Mouse (Mus musculus) liver, adult (tissue): ENCODE results near the gene Hoxa6.
A peak's percentile ranks its signal among the peaks of the same experiment; 100 is the strongest.

Source experiments
- GATA4 ChIP-seq: IDR thresholded peaks from 2 replicates; pipeline ENCODE4 v1.6.1; 2014; ENCODE audit warnings: mild to moderate bottlenecking, low read length; ENCODE audit not compliant: insufficient replicate concordance

Gene Hoxa6

DNA sequence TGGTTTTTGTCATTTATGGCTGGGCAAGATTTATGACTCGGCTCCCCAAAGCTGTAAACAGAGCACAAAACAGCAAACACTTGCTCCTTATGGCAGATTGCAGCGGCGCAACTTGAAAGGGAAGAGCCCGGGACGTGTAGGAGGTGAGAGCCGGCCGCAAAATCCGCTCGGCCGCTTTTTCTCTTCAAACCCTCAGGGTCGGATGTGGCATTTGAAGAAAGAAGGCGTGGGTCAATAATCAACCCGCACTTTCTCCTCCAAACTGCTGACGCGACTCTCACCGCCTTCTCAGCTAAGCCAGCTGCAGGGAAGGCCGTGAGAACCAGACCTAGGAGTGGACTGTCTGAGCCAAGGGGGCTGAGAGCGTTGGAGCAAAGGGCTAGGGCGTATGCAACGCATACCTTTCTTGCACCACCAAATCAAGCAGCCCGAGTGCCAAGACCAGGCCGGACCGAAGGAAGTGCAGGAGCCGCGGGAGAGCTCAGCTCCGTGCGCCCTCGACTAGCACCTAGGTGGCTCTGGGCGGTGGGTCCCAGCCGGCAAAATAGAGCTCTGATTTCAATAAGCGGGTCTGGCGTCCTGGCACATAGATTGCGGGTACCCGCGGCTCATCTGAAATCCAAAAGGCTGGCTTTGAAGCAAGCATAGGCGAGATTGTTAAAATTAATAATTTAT lies 31.3 kb downstream of the Hoxa6 start, which contains the start of gene 5730596B20Rik:
Gene 5730596B20Rik (plus strand): TSS at position 438 of the 675 bp plus-strand sequence.
- TF ChIP-seq GATA4, result no peak

DNA sequence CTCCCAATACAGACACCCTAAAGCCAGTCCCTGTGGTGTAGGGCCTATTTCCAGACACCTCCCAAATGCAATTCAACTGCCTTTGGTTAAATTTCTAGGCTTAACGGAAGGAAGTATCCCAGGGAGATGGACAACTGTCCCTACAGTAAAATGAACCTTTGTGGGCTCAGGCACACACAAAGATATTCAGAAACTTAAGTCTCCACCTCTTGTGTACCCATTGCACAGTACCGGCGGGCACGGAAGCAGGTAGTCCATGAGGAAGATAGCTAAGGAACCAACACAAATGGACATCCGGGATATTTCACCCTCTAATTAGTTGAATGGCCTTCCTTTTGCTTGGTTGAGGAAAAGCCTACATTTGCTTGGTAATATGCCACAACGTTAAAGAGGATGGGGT lies 32.1 kb downstream of the Hoxa6 start:
- TF ChIP-seq GATA4, result no peak

DNA sequence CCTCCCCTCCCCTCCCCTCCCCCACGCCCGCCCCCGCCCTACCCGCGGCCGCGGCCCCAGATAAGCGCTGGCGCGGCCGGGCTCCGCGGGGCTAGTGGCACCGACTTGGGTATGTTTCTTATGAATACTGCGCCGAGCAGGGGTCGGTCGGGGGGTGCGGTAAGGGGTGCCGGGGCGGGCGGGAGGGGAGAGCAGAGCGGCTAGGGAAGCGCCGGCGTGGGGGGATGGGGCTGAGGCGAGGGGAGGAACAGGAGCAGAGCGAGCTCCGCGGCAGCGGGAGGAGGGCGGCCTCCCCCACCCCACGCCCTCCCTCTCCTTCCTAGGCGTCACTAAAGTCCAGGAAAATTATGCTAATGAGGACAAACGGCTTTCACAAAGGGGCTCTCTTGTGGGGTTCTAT lies 32.7 kb downstream of the Hoxa6 start:
- TF ChIP-seq GATA4, result no peak

DNA sequence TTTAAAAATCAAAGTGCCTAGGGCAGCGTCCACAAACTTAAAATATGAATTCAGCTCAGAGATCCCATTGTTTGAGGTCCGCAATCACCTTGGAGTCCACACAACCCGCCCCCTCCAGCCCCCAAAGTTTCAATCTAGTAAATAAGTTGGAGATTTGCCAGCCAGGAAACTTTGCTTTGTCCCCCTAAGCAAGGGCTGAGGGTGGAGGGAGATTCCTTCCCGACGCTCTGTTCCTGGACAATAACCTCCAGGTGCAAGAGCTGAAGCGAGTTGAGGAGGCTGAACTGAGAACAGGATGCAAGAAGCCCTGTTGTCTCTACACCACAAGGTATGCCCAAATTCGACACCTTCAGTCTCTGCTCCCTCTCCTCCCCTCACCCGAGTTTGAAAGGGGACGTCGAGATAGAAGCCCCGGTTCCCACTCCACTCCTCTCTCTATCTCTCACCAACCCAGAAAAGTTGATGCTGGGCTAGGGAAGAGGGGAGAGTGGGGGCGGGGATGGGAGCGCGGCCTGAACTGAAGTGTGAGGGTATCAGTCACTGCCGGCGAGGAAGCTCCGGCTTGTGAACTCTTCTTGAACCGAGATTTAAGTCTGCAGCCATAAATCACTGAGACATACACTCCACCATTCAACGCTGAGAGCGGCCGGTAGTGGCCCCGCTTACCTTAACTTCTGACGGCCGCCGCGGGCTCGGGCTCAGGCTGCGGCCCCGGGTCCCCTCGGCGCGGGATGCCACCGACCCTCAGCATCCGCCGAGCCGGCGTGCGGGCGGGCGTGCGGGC lies 33.4 kb downstream of the Hoxa6 start:
- peak; percentile 60; the same call in 1 of the 2 replicates for TF ChIP-seq GATA4

DNA sequence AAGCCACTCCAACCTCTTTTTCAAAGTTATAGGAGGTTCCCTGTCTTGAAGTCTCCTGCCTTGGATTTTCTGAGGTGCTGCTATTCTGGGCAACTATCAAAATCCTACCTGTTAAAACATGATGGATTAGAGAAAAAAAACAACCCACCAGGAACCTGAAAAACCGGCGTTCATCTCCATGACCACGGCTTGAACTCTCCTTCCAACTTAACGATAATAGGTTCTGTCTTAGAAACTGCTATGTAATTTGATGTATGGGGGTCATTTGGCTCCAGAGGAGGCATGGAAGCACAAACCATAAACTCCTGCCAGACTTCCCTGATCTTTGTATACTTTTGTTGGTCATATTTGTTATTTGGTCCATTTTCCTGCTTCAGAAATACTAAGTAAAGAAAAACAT lies 34.9 kb downstream of the Hoxa6 start:
- TF ChIP-seq GATA4, result no peak

DNA sequence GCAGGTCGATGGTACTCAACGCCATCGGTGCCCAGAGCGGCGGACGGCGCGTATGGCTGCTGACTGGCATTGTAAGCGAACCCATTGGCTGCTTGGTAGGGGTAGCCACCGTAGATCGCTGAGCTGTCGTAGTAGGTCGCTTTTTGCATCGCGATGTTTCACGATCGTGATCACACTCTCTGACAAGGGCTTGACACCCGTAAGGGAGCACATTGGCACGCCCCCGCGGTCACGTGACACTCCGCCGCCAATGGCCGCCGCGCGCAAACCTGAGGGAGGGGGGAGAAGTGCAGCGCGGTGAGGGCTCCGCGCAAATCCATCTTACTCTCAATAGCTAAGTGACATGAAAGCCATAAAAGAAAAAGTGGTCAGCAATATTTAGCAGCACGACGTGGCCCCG lies 36.0 kb downstream of the Hoxa6 start:
- no peak for TF ChIP-seq GATA4

DNA sequence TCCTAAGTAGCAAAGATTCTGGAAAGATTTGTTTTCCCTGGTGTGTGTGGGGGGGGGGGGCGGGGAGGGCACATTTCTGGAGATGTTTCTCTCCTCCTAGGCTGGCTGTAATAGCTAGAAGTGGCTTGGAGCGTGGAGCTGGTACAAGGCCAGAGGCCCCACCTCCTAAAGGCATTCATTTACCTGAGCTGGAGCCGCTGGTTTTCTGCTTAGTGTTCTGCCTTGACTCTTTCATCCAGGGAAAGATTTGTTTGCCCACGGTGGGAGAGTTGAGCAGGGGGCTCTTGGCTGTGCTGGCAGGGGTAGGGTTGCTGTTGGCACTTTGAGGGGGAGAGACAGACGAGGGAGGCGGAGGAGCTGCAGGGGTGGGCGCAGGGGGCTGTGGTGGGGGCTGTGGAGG lies 36.6 kb downstream of the Hoxa6 start:
- no peak for TF ChIP-seq GATA4

DNA sequence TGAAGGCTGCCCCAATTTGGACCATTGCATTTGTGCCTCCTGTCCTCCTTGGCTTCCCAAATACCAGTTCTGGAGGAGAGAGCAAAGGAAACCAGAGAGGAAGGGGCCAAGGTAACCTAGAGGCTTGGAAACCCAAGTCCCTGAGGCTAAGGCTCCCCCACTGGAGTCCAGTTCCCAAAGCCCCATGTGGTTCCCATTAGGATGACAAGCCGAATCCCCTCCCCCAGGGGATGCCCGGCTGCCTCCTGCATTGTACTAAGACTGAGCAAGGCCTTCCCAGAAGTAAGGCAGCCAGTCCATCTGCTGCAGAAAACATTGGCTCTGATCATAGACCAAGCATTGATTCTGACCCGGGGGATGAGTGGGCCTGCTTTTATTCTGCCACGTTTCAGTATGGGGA lies 37.2 kb downstream of the Hoxa6 start:
- TF ChIP-seq GATA4, result no peak

DNA sequence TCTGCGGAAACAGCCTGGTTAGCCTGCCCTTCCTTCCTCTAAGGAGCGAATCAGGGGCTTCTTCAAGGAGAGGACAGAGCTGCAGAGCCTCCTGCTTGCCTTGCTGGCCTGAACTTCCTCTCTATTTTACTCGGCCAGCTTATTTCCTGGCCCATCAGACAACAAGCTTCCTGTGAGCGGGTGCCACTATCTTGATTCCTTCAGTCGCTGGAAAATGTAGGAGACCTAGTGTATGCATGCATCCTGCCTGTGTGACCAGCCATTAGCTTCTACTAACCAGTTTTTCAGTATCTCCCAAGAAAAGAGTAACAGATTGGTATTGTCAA lies 37.7 kb downstream of the Hoxa6 start:
- peak; percentile 73; the same call in 1 of the 2 replicates for TF ChIP-seq GATA4

DNA sequence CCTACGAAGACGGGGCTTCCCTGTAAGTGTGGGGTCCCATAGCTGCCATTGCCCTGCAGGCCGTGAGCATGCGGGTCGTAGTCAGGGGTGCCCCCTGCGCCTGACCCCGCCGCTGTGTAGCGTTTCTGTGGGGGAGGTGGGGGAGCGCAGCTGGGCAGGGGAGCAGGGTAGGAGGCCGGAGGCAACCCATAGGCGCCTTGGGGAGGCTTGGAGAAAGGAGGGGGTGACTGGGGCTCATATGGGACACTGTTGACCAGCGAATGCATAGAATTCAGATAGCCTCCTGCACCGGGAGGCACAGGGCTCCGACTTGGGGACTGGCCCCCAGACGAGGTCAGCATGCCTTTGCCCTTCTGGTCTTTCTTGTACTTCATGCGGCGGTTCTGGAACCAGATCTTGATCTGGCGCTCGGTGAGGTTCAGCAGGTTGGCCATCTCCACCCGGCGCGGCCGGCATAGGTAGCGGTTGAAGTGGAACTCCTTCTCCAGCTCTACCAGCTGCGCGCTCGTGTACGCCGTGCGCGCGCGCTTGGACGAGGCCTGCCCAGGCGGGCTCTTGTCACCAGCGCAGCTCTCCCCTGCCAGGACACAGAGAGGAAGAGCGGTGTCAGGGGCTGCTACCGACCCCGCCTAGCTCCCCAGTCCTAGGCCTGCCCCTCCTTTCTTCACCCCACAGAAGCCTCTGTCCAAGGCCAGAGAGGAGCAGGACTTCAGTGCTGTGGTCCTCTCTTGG lies 38.2 kb downstream of the Hoxa6 start:
- no peak for TF ChIP-seq GATA4

DNA sequence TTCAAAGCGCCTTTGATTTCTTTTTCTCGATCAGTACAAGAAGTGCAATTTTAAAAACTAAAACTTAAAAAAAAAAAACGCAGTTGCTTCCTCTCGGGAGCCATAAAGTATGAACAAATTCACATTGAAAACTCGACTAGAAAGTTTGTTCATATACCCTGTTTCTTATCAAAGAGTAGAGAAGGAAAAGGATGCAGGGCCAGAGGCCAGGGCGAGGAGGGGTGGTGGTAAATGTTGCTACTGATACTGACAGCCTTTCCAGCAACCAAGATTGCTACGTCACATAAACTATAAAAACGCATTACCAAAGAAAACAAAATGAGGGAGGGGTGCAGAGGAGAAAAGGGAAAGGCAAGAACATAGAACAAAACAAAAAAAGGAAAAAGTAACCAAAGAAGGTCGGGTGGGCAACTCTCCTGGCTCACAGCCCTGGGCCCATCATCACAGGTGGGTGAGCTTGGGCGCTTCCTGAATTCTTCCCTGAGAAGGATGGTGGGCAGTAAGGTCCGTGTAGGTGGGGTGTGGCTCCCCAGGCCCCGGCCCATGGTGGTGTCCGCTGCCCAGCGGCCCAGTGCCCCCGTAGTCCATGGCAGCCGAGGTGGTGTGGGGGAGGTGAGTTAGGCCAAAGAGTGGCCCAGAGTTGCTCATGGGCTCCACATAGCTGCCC lies 38.9 kb downstream of the Hoxa6 start:
- peak; percentile 42; the same call in 1 of the 2 replicates for TF ChIP-seq GATA4

DNA sequence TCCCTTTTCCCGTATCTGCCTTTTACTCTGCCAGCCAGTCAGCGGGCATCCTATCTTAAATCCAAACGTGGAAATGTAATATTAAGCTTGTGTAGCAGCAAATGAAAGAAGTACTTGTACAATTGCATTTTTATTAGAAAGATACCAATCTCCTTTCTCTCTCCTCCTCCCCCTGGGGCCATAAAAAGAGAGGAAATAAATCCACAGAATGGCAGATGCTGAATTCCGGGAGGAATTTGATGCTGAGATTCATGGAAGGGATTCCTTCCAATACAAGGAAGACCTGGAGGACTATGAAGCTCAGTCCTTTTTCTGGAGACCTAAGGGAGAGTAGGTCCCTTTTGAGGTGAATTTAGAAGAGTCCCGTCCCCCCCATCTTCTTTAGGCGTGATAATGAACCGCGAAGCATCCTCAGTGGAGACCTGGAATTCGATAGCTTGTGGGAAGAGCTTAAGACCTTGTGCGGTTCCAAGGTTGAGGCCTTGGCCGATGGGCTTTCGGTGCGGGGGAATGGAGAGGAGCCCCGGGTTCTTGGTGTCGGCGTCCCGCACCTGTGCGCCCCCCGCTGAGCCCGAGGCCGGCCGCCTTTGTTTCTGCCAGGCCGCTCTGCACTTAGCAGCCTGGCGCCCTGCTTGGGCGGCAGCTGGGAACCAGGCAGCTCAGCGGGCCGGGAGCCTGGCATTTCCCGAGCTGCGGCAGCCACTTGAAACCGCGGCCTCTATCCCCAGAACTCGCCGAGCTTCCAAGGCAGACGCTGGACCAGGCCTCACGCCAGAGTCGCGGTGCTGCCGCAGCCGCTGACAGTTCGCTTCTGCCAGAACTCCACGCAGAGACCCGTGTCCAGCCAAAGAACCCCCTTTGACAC lies 40.1 kb downstream of the Hoxa6 start:
- no peak for TF ChIP-seq GATA4

DNA sequence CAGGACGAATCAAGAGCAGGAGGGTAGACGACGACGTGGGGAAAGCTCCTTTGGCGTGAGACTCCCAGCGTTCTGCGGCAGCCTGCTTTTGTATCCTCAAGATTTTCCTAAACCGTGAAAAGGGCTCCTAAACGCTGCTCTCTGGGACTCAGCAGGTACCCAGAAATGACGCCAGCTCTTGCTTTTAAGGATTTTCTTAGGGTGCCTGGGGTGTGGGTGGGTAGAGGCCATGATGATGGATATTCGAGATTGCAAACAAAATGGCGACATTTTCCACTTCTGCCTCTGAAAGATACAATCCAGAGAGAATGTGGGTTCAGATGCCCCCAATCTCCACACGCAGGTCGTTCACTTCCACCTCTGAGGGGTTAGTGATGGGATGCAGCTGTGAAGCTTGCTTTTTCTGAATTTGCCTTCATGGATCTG lies 40.8 kb downstream of the Hoxa6 start:
- TF ChIP-seq GATA4, result no peak

DNA sequence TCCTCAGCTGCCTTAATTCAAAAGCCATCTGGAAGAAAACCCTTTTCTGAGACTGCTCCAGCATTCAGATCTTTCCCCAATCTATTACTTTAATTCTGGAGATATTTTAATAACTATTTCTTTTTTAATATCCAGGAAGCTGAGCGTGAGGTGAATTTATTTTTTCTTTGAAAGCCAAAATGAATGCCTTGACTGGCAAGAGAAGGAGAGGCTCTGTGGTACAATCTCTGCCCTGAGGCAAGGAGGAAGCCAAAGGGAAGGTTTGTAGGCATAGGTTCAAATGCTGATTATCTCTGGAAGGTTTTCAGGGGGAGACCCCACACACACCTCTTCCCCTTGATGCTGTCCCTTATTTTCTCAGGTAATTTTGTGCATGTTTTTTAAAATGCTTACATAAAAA lies 41.3 kb downstream of the Hoxa6 start:
- TF ChIP-seq GATA4, result no peak
